Mouse (Mus musculus) brain, embryonic 14.5 days (tissue): ENCODE data around the gene Abhd14a.
"Not testable (repeated sequence)": the region's sequence is repeated elsewhere in the genome, so short reads cannot be mapped to it uniquely, and the experiment has no call there.

Experiments used
- CTCF ChIP-seq: fragments of 200-500 bp; IDR thresholded peaks from 2 replicates; pipeline ENCODE4 v1.5.1; 2012; ENCODE audit warnings: inconsistent platforms, mild to moderate bottlenecking, moderate library complexity, borderline replicate concordance; ENCODE audit not compliant: insufficient read depth, insufficient read length; ENCODE audit errors: extremely low read depth
- POLR2A ChIP-seq: fragments of 200-500 bp; IDR thresholded peaks from 2 replicates; pipeline ENCODE4 v1.6.1; 2012; ENCODE audit warnings: mild to moderate bottlenecking, inconsistent platforms, borderline replicate concordance; ENCODE audit not compliant: poor library complexity, insufficient read depth, insufficient read length, severe bottlenecking; ENCODE audit errors: extremely low read depth

GRCm38 (mm10) chr9:106487602-106488001 lies 40.1 kb upstream of the Abhd14a start:
- not testable (repeated sequence) for TF ChIP-seq POLR2A, CTCF
